Mouse (Mus musculus) CD4-positive naive resting alpha-beta T cell, adult 76 days (primary cell): ENCODE data around the gene Casp14. TPM values are rescaled to one million over a fixed set of nuclear protein-coding genes. Genes with fewer than 3 reads are reported as not detected.

Source experiments
- total RNA-seq: library from RNA; stranded (reverse); gene quantifications from one replicate; pipeline ENCODE4 v1.2.4, GENCODE M21; 2023

Casp14 gene
- total RNA-seq, result not detected

GRCm38 (mm10) chr10:78718056-78718455 is at the start of gene Casp14:
Gene Casp14, minus strand, starts transcription at chr10:78718294.

GRCm38 (mm10) chr10:78752452-78753191 is 34.5 kb upstream of the Casp14 start, which contains the start of gene Ccdc105:
Gene Ccdc105, minus strand, starts transcription at chr10:78753065.

Other genes with a start within 250 kb of the Casp14 start
- not detected for gene Olfr1358, start 200.9 kb downstream of the Casp14 start, total RNA-seq
- 119 TPM for gene Ilvbl, start 143.9 kb downstream of the Casp14 start, total RNA-seq
- 1.9 TPM for gene Syde1, start 126.3 kb downstream of the Casp14 start, total RNA-seq
- gene Olfr1357, start 100.2 kb downstream of the Casp14 start, total RNA-seq, result not detected
- not detected for gene Ccdc105, start 34.8 kb upstream of the Casp14 start, total RNA-seq
- gene Slc1a6, start 62.2 kb upstream of the Casp14 start, total RNA-seq, result not detected
- gene Olfr1356, start 133.9 kb upstream of the Casp14 start, total RNA-seq, result not detected
- gene Olfr1355, start 157.2 kb upstream of the Casp14 start, total RNA-seq, result not detected
- not detected for gene Olfr1354, start 194.9 kb upstream of the Casp14 start, total RNA-seq
- gene Olfr8, start 232.3 kb upstream of the Casp14 start, total RNA-seq, result not detected
- not detected for gene Olfr1353, start 245.0 kb upstream of the Casp14 start, total RNA-seq